17 mouse cellular contexts compared by ENCODE assay signal in genomic region chr9:15036405-15036804, GRCm38 (mm10). TPM values are rescaled to one million over a fixed set of nuclear protein-coding genes. Genes with fewer than 3 reads are reported as not detected.
DNase-seq lines count a peak whose midpoint lies in the region; ATAC-seq and TF ChIP-seq lines count a peak whose summit lies in the region.
"Had no signal": no experiment of that assay in that cellular context is flagged by ENCODE, and none has a peak within 500 bp of the region (broad histone marks: within the 10 kb centered on the region; RNA-seq: fewer than 3 reads in every experiment).

No protein-coding gene starts in this region.

- H3K4me2 ChIP-seq in hindbrain, embryonic 13.5 days: no peak overlapping the region
- H3K4me2 ChIP-seq in hindbrain, postnatal 0 days (ENCODE audit: low read depth, low read length): no peak overlapping the region
- no peak overlapping the region for H3K4me2 ChIP-seq in midbrain, postnatal 0 days (ENCODE audit: low read depth, low read length, poor library complexity, severe bottlenecking)
- H3K4me2 ChIP-seq in midbrain, embryonic 15.5 days: no peak overlapping the region
- H3K4me2 ChIP-seq: heart, embryonic 11.5 days; heart, embryonic 15.5 days had no signal

- no peaks in the 10 kb centered on the region for H3K27me3 ChIP-seq in hindbrain, embryonic 13.5 days
- H3K27me3 ChIP-seq in hindbrain, postnatal 0 days (ENCODE audit: insufficient read depth, low read length): no peaks in the 10 kb centered on the region
- no peaks in the 10 kb centered on the region for H3K27me3 ChIP-seq in midbrain, embryonic 10.5 days (ENCODE audit: low read depth, poor library complexity, severe bottlenecking)
- no peaks in the 10 kb centered on the region for H3K27me3 ChIP-seq in midbrain, postnatal 0 days (ENCODE audit: insufficient read depth, low read length)
- no peaks in the 10 kb centered on the region for H3K27me3 ChIP-seq in midbrain, embryonic 15.5 days (replicated peaks)
- H3K27me3 ChIP-seq: heart, embryonic 15.5 days had no signal

- ATAC-seq in hindbrain, embryonic 13.5 days (ENCODE audit: low FRiP score): no peak
- ATAC-seq in hindbrain, postnatal 0 days: no peak
- no peak for ATAC-seq in midbrain, postnatal 0 days (ENCODE audit: low FRiP score)
- ATAC-seq in megakaryocyte-erythroid progenitor cell, adult 5-6 weeks (replicated peaks; ENCODE audit: low FRiP score, low TSS enrichment, poor library complexity, severe bottlenecking): peak; percentile 41; the same call in 1 of the 2 replicates
- peak; percentile 60; the same call in 1 of the 2 replicates for ATAC-seq in midbrain, embryonic 15.5 days (replicated peaks)

- H3K27ac ChIP-seq in hindbrain, embryonic 13.5 days: 0 out of 2 replicates have a peak overlapping the region, but pooled peaks have one; percentile 55
- H3K27ac ChIP-seq in hindbrain, postnatal 0 days: no peak overlapping the region
- H3K27ac ChIP-seq in midbrain, embryonic 10.5 days (replicated peaks): peak overlapping the region; percentile 61; the same call in 1 of the 2 replicates
- no peak overlapping the region for H3K27ac ChIP-seq in midbrain, postnatal 0 days (ENCODE audit: low read depth, low read length)
- no peak overlapping the region for H3K27ac ChIP-seq in midbrain, embryonic 15.5 days
- H3K27ac ChIP-seq: embryonic facial prominence, embryonic 10.5 days; heart, adult 2 months; heart, embryonic 15.5 days had no signal

- H3K4me1 ChIP-seq in hindbrain, embryonic 13.5 days (replicated peaks): peaks cover 52% of the 10 kb centered on the region
- 0 out of 2 replicates have a peak, but pooled peaks cover 3% of the 10 kb centered on the region for H3K4me1 ChIP-seq in hindbrain, postnatal 0 days (ENCODE audit: insufficient read depth, low read length)
- peaks cover 22% of the 10 kb centered on the region for H3K4me1 ChIP-seq in midbrain, embryonic 10.5 days
- peaks cover 9% of the 10 kb centered on the region; the same call in 1 of the 2 replicates for H3K4me1 ChIP-seq in midbrain, postnatal 0 days (ENCODE audit: insufficient read depth, low read length)
- peaks cover 24% of the 10 kb centered on the region for H3K4me1 ChIP-seq in midbrain, embryonic 15.5 days

- H3K36me3 ChIP-seq in hindbrain, embryonic 13.5 days: peaks cover 14% of the 10 kb centered on the region
- H3K36me3 ChIP-seq in hindbrain, postnatal 0 days (ENCODE audit: insufficient read depth, low read length): no peaks in the 10 kb centered on the region
- H3K36me3 ChIP-seq in midbrain, embryonic 10.5 days: peaks cover 40% of the 10 kb centered on the region
- 0 out of 2 replicates have a peak, but pooled peaks cover 6% of the 10 kb centered on the region for H3K36me3 ChIP-seq in midbrain, postnatal 0 days (ENCODE audit: insufficient read depth, low read length)
- H3K36me3 ChIP-seq in midbrain, embryonic 15.5 days (replicated peaks): no peaks in the 10 kb centered on the region; the same call in 1 of the 2 replicates
- H3K36me3 ChIP-seq: heart, embryonic 15.5 days had no signal

- H3K9me3 ChIP-seq in hindbrain, embryonic 13.5 days: no peaks in the 10 kb centered on the region
- no peaks in the 10 kb centered on the region for H3K9me3 ChIP-seq in hindbrain, postnatal 0 days (ENCODE audit: low read length)
- no peaks in the 10 kb centered on the region; the same call in 1 of the 2 replicates for H3K9me3 ChIP-seq in midbrain, embryonic 10.5 days (replicated peaks)
- H3K9me3 ChIP-seq in midbrain, postnatal 0 days (ENCODE audit: low read length): no peaks in the 10 kb centered on the region
- H3K9me3 ChIP-seq in midbrain, embryonic 15.5 days: no peaks in the 10 kb centered on the region
- H3K9me3 ChIP-seq: embryonic facial prominence, embryonic 10.5 days; heart, embryonic 15.5 days had no signal

- H3K4me3 ChIP-seq in hindbrain, embryonic 13.5 days: no peak overlapping the region
- no peak overlapping the region for H3K4me3 ChIP-seq in hindbrain, postnatal 0 days (ENCODE audit: low read length)
- no peak overlapping the region for H3K4me3 ChIP-seq in midbrain, embryonic 10.5 days
- no peak overlapping the region for H3K4me3 ChIP-seq in midbrain, postnatal 0 days (ENCODE audit: low read depth, low read length)
- H3K4me3 ChIP-seq in midbrain, embryonic 15.5 days: no peak overlapping the region
- H3K4me3 ChIP-seq: embryonic facial prominence, embryonic 10.5 days; heart, adult 2 months; heart, embryonic 15.5 days had no signal

- H3K9ac ChIP-seq in hindbrain, embryonic 13.5 days: no peak overlapping the region
- no peak overlapping the region for H3K9ac ChIP-seq in hindbrain, postnatal 0 days (replicated peaks; ENCODE audit: low read length)
- no peak overlapping the region for H3K9ac ChIP-seq in midbrain, postnatal 0 days (replicated peaks; ENCODE audit: low read length, poor library complexity, severe bottlenecking)
- H3K9ac ChIP-seq in midbrain, embryonic 15.5 days: no peak overlapping the region
- H3K9ac ChIP-seq: heart, embryonic 15.5 days had no signal

- no peak for DNase-seq in hindbrain, postnatal 0 days (ENCODE audit: low spot score)
- DNase-seq in midbrain, embryonic 10.5 days (ENCODE audit: low spot score): no peak
- no peak for DNase-seq in midbrain, postnatal 0 days (ENCODE audit: low spot score)
- DNase-seq in kidney, adult 9 months: no peak
- DNase-seq: adrenal gland, adult 8-10 months; adrenal gland, postnatal 36 days; cerebellum, adult 2 months; cerebellum, postnatal 10 days; gastrocnemius, postnatal 10 days; heart, adult 2 months; heart, postnatal 14 days had no signal

- WGBS in hindbrain, embryonic 13.5 days: 89% methylated on average over 2 of the region's 2 CpGs
- 92% methylated on average over 2 of the region's 2 CpGs for WGBS in hindbrain, postnatal 0 days
- 93% methylated on average over 2 of the region's 2 CpGs for WGBS in midbrain, embryonic 10.5 days
- 77% methylated on average over 2 of the region's 2 CpGs for WGBS in midbrain, postnatal 0 days
- WGBS in midbrain, embryonic 15.5 days: 81% methylated on average over 2 of the region's 2 CpGs

- no peak for TF ChIP-seq CTCF in hindbrain, postnatal 0 days (IDR thresholded peaks at IDR 0.05; ENCODE audit: low read depth)
- no peak for TF ChIP-seq CTCF in midbrain, postnatal 0 days (IDR thresholded peaks at IDR 0.05)

RNA-seq across cellular contexts. Expression of gene Panx1, which starts 8.9 kb away (rescaled TPM):
- 148 and 152 TPM in 2 replicates for polyA plus RNA-seq in hindbrain, embryonic 13.5 days (2015; fragmentation: Nextera tagmentation; extraction: Ambion mirVana)
- total RNA-seq in hindbrain, postnatal 0 days (2014; rRNA removed): 95.0 and 120 TPM in 2 replicates
- polyA plus RNA-seq in hindbrain, postnatal 0 days (2015; fragmentation: Nextera tagmentation; extraction: Ambion mirVana): 115 and 120 TPM in 2 replicates
- polyA plus RNA-seq in midbrain, embryonic 10.5 days (2016; fragmentation: Nextera tagmentation; extraction: Ambion mirVana): 77.7 and 85.5 TPM in 2 replicates
- 136 and 143 TPM in 2 replicates for total RNA-seq in midbrain, postnatal 0 days (2014; rRNA removed)
- polyA plus RNA-seq in midbrain, postnatal 0 days (2015; fragmentation: Nextera tagmentation; extraction: Ambion mirVana): 154 and 157 TPM in 2 replicates
- total RNA-seq in megakaryocyte-erythroid progenitor cell, adult 5-6 weeks (2014; fragmentation: Nextera tagmentation): 3.9 and 19.7 TPM in 2 replicates
- 5.2 and 5.4 TPM in 2 replicates for total RNA-seq in megakaryocyte-erythroid progenitor cell, adult 5-6 weeks (2017)
- polyA plus RNA-seq in midbrain, embryonic 15.5 days (2015; fragmentation: Nextera tagmentation; extraction: Ambion mirVana): 207 and 233 TPM in 2 replicates

Comparison
In these comparisons a context has a peak if more than half of its experiments do, and no peak if none do; other contexts are left out.
1. ATAC-seq: peak in megakaryocyte-erythroid progenitor cell, adult 5-6 weeks (single experiment) and midbrain, embryonic 15.5 days (single experiment); none in hindbrain, embryonic 13.5 days (single experiment), hindbrain, postnatal 0 days (single experiment) and midbrain, postnatal 0 days (single experiment).
2. H3K27ac ChIP-seq: peak in hindbrain, embryonic 13.5 days (single experiment) and midbrain, embryonic 10.5 days (single experiment); none in hindbrain, postnatal 0 days (single experiment), midbrain, postnatal 0 days (single experiment) and midbrain, embryonic 15.5 days (single experiment).